Mouse (Mus musculus) liver, embryonic 16.5 days (tissue): ENCODE results near the gene Dcdc2a. TPM values are rescaled to one million over a fixed set of nuclear protein-coding genes. Genes with fewer than 3 reads are reported as not detected.

Experiments used
- ATAC-seq: fragments of 200-750 bp; cut with Nextera tagmentation; 2 replicates; pipeline ENCODE4 v1.8.0; 2017; ENCODE audit warnings: low read depth, mild to moderate bottlenecking, moderate number of reproducible peaks, moderate library complexity
- H3K27ac ChIP-seq: fragments of 300-500 bp; sonication (generic); 2 replicates; pipeline ENCODE4 v1.5.1; 2014; ENCODE audit warnings: mild to moderate bottlenecking, low read length
- H3K27me3 ChIP-seq: fragments of 300-500 bp; sonication (generic); 2 replicates; pipeline ENCODE4 v1.6.1; 2014; ENCODE audit warnings: low read depth, low read length, mixed read lengths; ENCODE audit not compliant: control insufficient read depth, insufficient read depth
- H3K36me3 ChIP-seq: fragments of 300-500 bp; sonication (generic); 2 replicates; pipeline ENCODE4 v1.6.1; 2014; ENCODE audit warnings: mild to moderate bottlenecking; ENCODE audit not compliant: control insufficient read depth, insufficient read depth
- H3K4me1 ChIP-seq: fragments of 300-500 bp; sonication (generic); 2 replicates; pipeline ENCODE4 v1.6.1; 2014; ENCODE audit warnings: low read depth, low read length, mixed read lengths; ENCODE audit not compliant: control insufficient read depth
- H3K4me2 ChIP-seq: fragments of 300-500 bp; sonication (generic); 2 replicates; pipeline ENCODE4 v1.6.1; 2014; ENCODE audit warnings: low read depth, low read length, mixed read lengths
- H3K4me3 ChIP-seq: fragments of 300-500 bp; sonication (generic); 2 replicates; pipeline ENCODE4 v1.5.1; 2014; ENCODE audit warnings: low read depth, mild to moderate bottlenecking, low read length
- H3K9ac ChIP-seq: fragments of 300-500 bp; sonication (generic); 2 replicates; pipeline ENCODE4 v1.6.1; 2014; ENCODE audit warnings: low read depth, low read length
- H3K9me3 ChIP-seq: fragments of 300-500 bp; sonication (generic); replicated peaks from 2 replicates; pipeline ENCODE4 v1.6.1; 2016; ENCODE audit warnings: low read length; ENCODE audit not compliant: control insufficient read depth
- WGBS: fragments of 180-500 bp; shearing (Covaris S2); extraction: QIAGEN DNeasy Blood & Tissue Kit; methylation state at CpG from one replicate; pipeline ENCODE4 v1.1.7; 2014; ENCODE audit not compliant: insufficient replicate concordance; 5-methylcytosine and 5-hydroxymethylcytosine counted together
- polyA plus RNA-seq: library from polyadenylated mRNA; unstranded; fragments of >200 nt; fragmentation: Nextera tagmentation; extraction: Ambion mirVana; gene quantifications from 2 replicates; pipeline ENCODE4 v1.2.1, GENCODE M21; 2015

Dcdc2a gene
- polyA plus RNA-seq, 1 experiment from 2014 or later, result 0.51 TPM

- H3K27ac ChIP-seq, result no peak overlapping the region
- no peak for ATAC-seq
- H3K36me3 ChIP-seq, result no peaks in the 10 kb centered on the region
- H3K9ac ChIP-seq, result no peak overlapping the region
- H3K4me1 ChIP-seq, result peaks cover 4% of the 10 kb centered on the region
- no peaks in the 10 kb centered on the region for H3K9me3 ChIP-seq
- H3K4me2 ChIP-seq, result no peak overlapping the region
- no peaks in the 10 kb centered on the region for H3K27me3 ChIP-seq
- H3K4me3 ChIP-seq, result no peak overlapping the region
- 71% methylated on average over 10 of the region's 10 CpGs for WGBS
These were observed 139.9 kb downstream of the Dcdc2a start for GRCm38 (mm10) chr13:25195706-25196105.

- Histone ChIP-seq H3K4me3 (no peak overlapping the region), H3K27ac (no peak overlapping the region), H3K36me3 (no peaks in the 10 kb centered on the region), H3K9ac (no peak overlapping the region), H3K4me2 (no peak overlapping the region), H3K27me3 (no peaks in the 10 kb centered on the region), H3K9me3 (no peaks in the 10 kb centered on the region), H3K4me1 (no peaks in the 10 kb centered on the region)
- ATAC-seq, result no peak
- WGBS, result 29% methylated on average over 3 of the region's 3 CpGs
These were observed 144.1 kb downstream of the Dcdc2a start for GRCm38 (mm10) chr13:25199916-25200315.

GRCm38 (mm10) chr13:25206950-25207349, 151.1 kb downstream of the Dcdc2a start:
- Histone ChIP-seq H3K9ac (no peak overlapping the region), H3K4me3 (no peak overlapping the region), H3K36me3 (no peaks in the 10 kb centered on the region), H3K27ac (no peak overlapping the region), H3K27me3 (no peaks in the 10 kb centered on the region), H3K4me2 (no peak overlapping the region), H3K4me1 (no peaks in the 10 kb centered on the region), H3K9me3 (no peaks in the 10 kb centered on the region)
- 72% methylated on average over 5 of the region's 5 CpGs for WGBS
- ATAC-seq, result no peak

GRCm38 (mm10) chr13:25218394-25218793, 162.6 kb downstream of the Dcdc2a start:
- no peak for ATAC-seq
- no peak overlapping the region for H3K9ac ChIP-seq
- no peaks in the 10 kb centered on the region for H3K36me3 ChIP-seq
- H3K27me3 ChIP-seq, result no peaks in the 10 kb centered on the region
- H3K4me2 ChIP-seq, result no peak overlapping the region
- 47% methylated on average over 1 of the region's 1 CpGs for WGBS
- H3K27ac ChIP-seq, result no peak overlapping the region
- no peaks in the 10 kb centered on the region for H3K9me3 ChIP-seq
- no peaks in the 10 kb centered on the region for H3K4me1 ChIP-seq
- no peak overlapping the region for H3K4me3 ChIP-seq

- no peak overlapping the region for H3K9ac ChIP-seq
- no peak overlapping the region for H3K4me2 ChIP-seq
- H3K27ac ChIP-seq, result no peak overlapping the region
- WGBS, result 51% methylated on average over 5 of the region's 5 CpGs
- no peaks in the 10 kb centered on the region for H3K9me3 ChIP-seq
- no peak for ATAC-seq
- H3K4me1 ChIP-seq, result no peaks in the 10 kb centered on the region
- no peak overlapping the region for H3K4me3 ChIP-seq
- no peaks in the 10 kb centered on the region for H3K27me3 ChIP-seq
- no peaks in the 10 kb centered on the region for H3K36me3 ChIP-seq
These were observed 164.5 kb downstream of the Dcdc2a start for GRCm38 (mm10) chr13:25220186-25220787.

GRCm38 (mm10) chr13:25251893-25252292, 196.1 kb downstream of the Dcdc2a start:
- no peak for ATAC-seq
- H3K4me2 ChIP-seq, result no peak overlapping the region
- 71% methylated on average over 1 of the region's 1 CpGs for WGBS
- H3K4me3 ChIP-seq, result no peak overlapping the region
- no peaks in the 10 kb centered on the region for H3K4me1 ChIP-seq
- H3K27me3 ChIP-seq, result no peaks in the 10 kb centered on the region
- no peak overlapping the region for H3K9ac ChIP-seq
- no peaks in the 10 kb centered on the region for H3K9me3 ChIP-seq
- no peak overlapping the region for H3K27ac ChIP-seq
- H3K36me3 ChIP-seq, result no peaks in the 10 kb centered on the region

- no peaks in the 10 kb centered on the region for H3K36me3 ChIP-seq
- H3K9me3 ChIP-seq, result no peaks in the 10 kb centered on the region
- H3K9ac ChIP-seq, result no peak overlapping the region
- no peaks in the 10 kb centered on the region for H3K27me3 ChIP-seq
- H3K4me2 ChIP-seq, result no peak overlapping the region
- no peak overlapping the region for H3K27ac ChIP-seq
- ATAC-seq, result no peak
- no peaks in the 10 kb centered on the region for H3K4me1 ChIP-seq
- 65% methylated on average over 9 of the region's 9 CpGs for WGBS
- H3K4me3 ChIP-seq, result no peak overlapping the region
These were observed 198.9 kb downstream of the Dcdc2a start for GRCm38 (mm10) chr13:25254478-25255263.

GRCm38 (mm10) chr13:25257608-25258007, 201.8 kb downstream of the Dcdc2a start:
- H3K27me3 ChIP-seq, result no peaks in the 10 kb centered on the region
- H3K9me3 ChIP-seq, result no peaks in the 10 kb centered on the region
- WGBS, result 57% methylated on average over 6 of the region's 6 CpGs
- H3K36me3 ChIP-seq, result no peaks in the 10 kb centered on the region
- no peak for ATAC-seq
- no peak overlapping the region for H3K4me3 ChIP-seq
- H3K9ac ChIP-seq, result no peak overlapping the region
- no peak overlapping the region for H3K4me2 ChIP-seq
- no peak overlapping the region for H3K27ac ChIP-seq
- no peaks in the 10 kb centered on the region for H3K4me1 ChIP-seq
